Mouse (Mus musculus): Measurements from ENCODE around the gene Rsph6a.

Gene Rsph6a

GRCm38 (mm10) chr7:19098811-19099210 is 44.3 kb downstream of the Rsph6a start:
- no peak for DNase-seq (ENCODE audit: low spot score in 2 of 2)

- no peak for DNase-seq (ENCODE audit: low spot score in 2 of 2)
Observed at GRCm38 (mm10) chr7:19100290-19100689, 45.8 kb downstream of the Rsph6a start.

GRCm38 (mm10) chr7:19103741-19104140 is 49.3 kb downstream of the Rsph6a start:
- DNase-seq (ENCODE audit: low spot score in 2 of 2), result no peak

GRCm38 (mm10) chr7:19104486-19104885 is 50.0 kb downstream of the Rsph6a start:
- no peak for DNase-seq (ENCODE audit: low spot score in 2 of 2)

DNA sequence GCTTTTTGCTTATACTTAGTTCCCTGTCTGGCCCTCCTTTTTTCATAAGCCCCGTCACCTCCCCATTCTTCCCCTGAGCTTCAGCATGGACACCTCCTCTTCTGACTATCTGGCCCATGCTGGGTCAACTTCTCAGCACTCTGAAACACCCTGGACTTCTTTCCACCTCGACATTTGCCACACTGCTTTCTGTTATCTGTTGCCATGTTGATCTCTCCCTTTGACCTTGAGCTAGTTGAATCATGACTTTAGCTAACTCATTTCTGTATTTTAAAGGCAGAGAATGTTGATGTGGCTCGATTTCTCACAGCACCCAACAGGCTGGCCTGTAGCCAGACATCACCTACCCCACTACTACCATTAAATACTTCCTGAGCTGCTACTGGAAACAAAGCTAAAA is 52.9 kb downstream of the Rsph6a start:
- no peak for DNase-seq (ENCODE audit: low spot score in 2 of 2)

GRCm38 (mm10) chr7:19109565-19109964 is 55.1 kb downstream of the Rsph6a start:
- no peak for DNase-seq (ENCODE audit: low spot score in 2 of 2)

GRCm38 (mm10) chr7:19118028-19118771 is 63.7 kb downstream of the Rsph6a start, which contains the start of gene Gm4969:
Gene Gm4969 (minus strand): TSS chr7:19118368.
- DNase-seq (ENCODE audit: low spot score in 2 of 2), result peak in 1 of 2 experiments; percentile 45

DNA sequence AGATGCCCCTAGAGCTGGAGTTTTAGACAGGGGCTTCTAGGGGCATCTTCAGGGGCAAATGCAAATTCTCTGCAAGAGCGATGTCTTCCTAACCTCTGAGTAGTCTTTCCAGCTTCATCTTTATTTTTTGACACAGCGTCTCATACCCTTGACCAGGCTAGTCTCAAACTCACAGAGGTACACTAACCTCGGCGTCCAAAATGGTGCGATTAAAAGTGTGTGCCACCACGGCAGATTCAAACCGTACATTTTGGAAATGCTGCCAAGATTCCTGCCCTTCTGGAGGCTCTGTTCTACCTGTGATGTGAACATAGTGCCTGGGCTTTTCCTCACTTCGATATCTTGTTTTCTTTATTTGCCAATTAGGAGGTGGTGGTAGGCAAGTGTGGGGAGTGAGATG is 64.6 kb downstream of the Rsph6a start:
- no peak for DNase-seq (ENCODE audit: low spot score in 2 of 2)

DNA sequence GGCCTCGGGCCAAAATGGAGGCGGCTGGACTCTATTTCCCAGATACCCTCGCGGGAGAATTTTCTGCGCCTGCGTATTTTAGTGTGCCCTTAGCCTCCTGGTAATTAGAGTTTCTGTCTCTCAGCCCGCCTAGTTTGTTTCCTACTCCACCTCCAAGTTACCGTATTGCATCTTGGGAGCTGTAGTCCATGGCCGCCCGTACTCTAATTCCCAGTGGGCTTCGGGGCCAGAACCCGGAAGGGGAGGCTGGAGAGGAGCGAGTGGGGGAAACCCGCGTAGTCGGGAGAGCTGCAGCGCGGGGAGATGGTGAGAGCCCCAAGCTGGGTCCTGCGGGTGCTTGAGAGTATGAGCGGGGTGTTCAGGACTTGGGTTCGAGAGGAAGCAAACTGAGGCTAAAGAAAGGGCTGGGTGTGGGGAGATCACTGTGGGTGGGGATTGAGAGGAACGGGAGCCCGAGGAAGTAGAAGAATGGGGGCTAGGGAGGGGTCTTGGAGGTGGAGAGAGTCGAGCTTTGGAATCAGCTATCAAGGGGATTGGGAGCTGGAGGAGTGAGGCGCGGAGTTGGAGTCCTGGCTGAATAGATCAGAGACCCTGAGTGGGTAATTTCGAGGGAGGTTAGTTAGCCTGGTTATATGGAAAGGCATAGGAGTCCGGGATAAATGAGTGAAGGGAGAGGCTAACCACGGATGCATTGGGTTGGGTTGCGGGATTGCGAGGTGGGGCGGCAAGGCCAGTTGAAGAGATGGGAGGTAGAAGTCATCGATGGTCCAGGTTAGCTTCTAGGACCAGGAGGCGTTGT is 65.3 kb downstream of the Rsph6a start, which contains the start of gene Fbxo46:
Gene Fbxo46 (plus strand): TSS at position 229 of the 799 bp plus-strand sequence.
- peak; percentile 97 for DNase-seq (ENCODE audit: low spot score in 2 of 2)

DNA sequence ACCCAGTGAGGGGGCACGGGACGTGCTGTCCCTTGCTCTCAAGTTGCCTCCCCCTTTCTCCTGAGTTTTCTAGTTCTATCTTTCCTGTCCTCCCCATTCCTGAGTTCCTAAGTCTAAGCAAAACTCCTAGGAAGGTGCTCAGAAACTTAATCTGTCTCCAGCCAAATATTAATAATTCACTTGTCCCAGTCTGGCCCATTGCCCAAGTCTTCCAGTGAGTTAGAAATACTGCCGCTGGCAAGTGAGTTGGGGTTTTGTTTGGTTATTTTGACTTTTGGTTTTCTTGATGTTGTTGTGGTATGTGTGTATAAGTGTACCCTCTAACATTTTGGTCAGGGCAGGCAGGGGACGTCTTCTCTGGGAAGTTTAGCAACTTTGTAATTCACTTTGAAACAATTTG is 67.2 kb downstream of the Rsph6a start:
- no peak for DNase-seq (ENCODE audit: low spot score in 2 of 2)
